Mouse (Mus musculus) liver, embryonic 14.5 days (tissue): ENCODE results near the gene Gm813. TPM values are rescaled to one million over a fixed set of nuclear protein-coding genes. Genes with fewer than 3 reads are reported as not detected.

ENCODE experiments used
- ATAC-seq: fragments of 200-750 bp; cut with Nextera tagmentation; 2 replicates; pipeline ENCODE4 v1.8.0; 2017; ENCODE audit warnings: moderate number of reproducible peaks, mild to moderate bottlenecking, moderate library complexity; ENCODE audit not compliant: insufficient read depth
- DNase-seq, 3 experiments: peaks; one replicate each; pipeline ENCODE4 v3.0.0-alpha.2; 2012 to 2013; ENCODE audit warnings: low read depth in 3 of 3, low spot score in 3 of 3
- H3K27ac ChIP-seq: fragments of 300-500 bp; sonication (generic); 2 replicates; pipeline ENCODE4 v1.5.1; 2014; ENCODE audit warnings: moderate library complexity, mild to moderate bottlenecking, control low read depth, inconsistent platforms
- H3K27me3 ChIP-seq: fragments of 300-500 bp; sonication (generic); 2 replicates; pipeline ENCODE4 v1.6.1; 2014; ENCODE audit warnings: mild to moderate bottlenecking, low read length, moderate library complexity; ENCODE audit not compliant: control insufficient read depth, insufficient read depth
- H3K36me3 ChIP-seq: fragments of 300-500 bp; sonication (generic); replicated peaks from 2 replicates; pipeline ENCODE4 v1.6.1; 2014; ENCODE audit warnings: low read depth; ENCODE audit not compliant: control insufficient read depth, insufficient read depth
- H3K4me1 ChIP-seq, 2 experiments: fragments of 200-500 bp in 1 of 2; fragments of 300-500 bp in 1 of 2; sonication (generic) in 1 of 2; replicated peaks; 2 replicates each; pipeline ENCODE4 v1.6.1; 2012 to 2014; ENCODE audit warnings: antibody characterized with exemption in 1 of 2, inconsistent platforms in 1 of 2, low read length in 1 of 2; ENCODE audit not compliant: control insufficient read depth in 2 of 2, insufficient read depth in 2 of 2
- H3K4me2 ChIP-seq: fragments of 300-500 bp; sonication (generic); 2 replicates; pipeline ENCODE4 v1.6.1; 2014; ENCODE audit warnings: low read depth, mild to moderate bottlenecking, control low read depth, moderate library complexity
- H3K4me3 ChIP-seq, 2 experiments: fragments of 200-500 bp in 1 of 2; fragments of 300-500 bp in 1 of 2; sonication (generic) in 1 of 2; 2 replicates each; pipeline ENCODE4 v1.5.1; 2012 to 2014; ENCODE audit warnings: low read depth in 2 of 2, low read length in 2 of 2, mild to moderate bottlenecking in 2 of 2, control low read depth in 1 of 2, inconsistent platforms in 1 of 2, moderate library complexity in 1 of 2; ENCODE audit not compliant: insufficient read depth in 1 of 2
- H3K9ac ChIP-seq: fragments of 300-500 bp; sonication (generic); replicated peaks from 2 replicates; pipeline ENCODE4 v1.6.1; 2014; ENCODE audit warnings: mild to moderate bottlenecking, control low read depth, moderate library complexity
- H3K9me3 ChIP-seq: fragments of 300-500 bp; sonication (generic); 2 replicates; pipeline ENCODE4 v1.6.1; 2016; ENCODE audit warnings: low read length, mixed read lengths; ENCODE audit not compliant: control insufficient read depth
- CTCF ChIP-seq: IDR thresholded peaks from 2 replicates; pipeline ENCODE4 v1.5.1; 2016; ENCODE audit warnings: antibody characterized with exemption, low read depth, control low read depth
- EP300 ChIP-seq: IDR thresholded peaks from 2 replicates; pipeline ENCODE4 v1.6.1; 2016; ENCODE audit warnings: antibody characterized with exemption, low read depth
- WGBS: fragments of 180-500 bp; shearing (Covaris S2); extraction: QIAGEN DNeasy Blood & Tissue Kit; methylation state at CpG from one replicate; pipeline ENCODE4 v1.1.7; 2014; ENCODE audit not compliant: insufficient replicate concordance; 5-methylcytosine and 5-hydroxymethylcytosine counted together
- polyA plus RNA-seq, 2 experiments: library from polyadenylated mRNA; depleted of rRNA in 1 of 2; stranded (reverse) in 1 of 2; unstranded in 1 of 2; fragments of >200 nt; fragmentation: Nextera tagmentation in 1 of 2; extraction: Ambion mirVana in 1 of 2; gene quantifications; 2 replicates each; pipeline versions ENCODE4 v1.2.1 to v1.2.3; 2012 to 2014

Gm813 gene
- polyA plus RNA-seq, 2 experiments: not detected

DNA sequence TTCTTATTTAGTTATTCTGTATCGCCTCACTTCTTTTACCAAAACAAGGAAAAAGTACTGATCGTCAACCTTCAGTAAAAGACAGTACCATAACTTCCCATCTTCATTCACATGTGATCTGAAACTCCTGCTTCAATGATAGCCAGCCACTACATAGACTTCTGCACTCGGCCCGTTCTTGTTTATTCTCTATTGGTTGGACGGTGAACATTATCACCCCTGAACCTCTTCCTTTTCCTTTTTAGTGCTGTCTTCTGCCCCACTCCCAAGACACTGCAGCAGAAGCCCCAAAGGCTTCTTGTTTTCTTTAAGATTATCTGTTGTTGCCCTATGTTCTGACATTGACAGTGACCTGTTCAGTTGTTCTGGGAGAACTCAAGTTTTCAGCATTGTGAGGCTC, 12.2 kb upstream of the Gm813 start:
- Histone ChIP-seq H3K36me3 (no peaks in the 10 kb centered on the region), H3K27ac (peak overlapping the region; percentile 79), H3K9ac (peak overlapping the region; percentile 37), H3K27me3 (no peaks in the 10 kb centered on the region), H3K4me1 (peaks cover 32 to 34% of the 10 kb centered on the region in 2 experiments), H3K9me3 (no peaks in the 10 kb centered on the region), H3K4me2 (no peak overlapping the region), H3K4me3 (no peak overlapping the region)
- DNase-seq: no peak
- WGBS: 39% methylated on average over 5 of the region's 5 CpGs
- TF ChIP-seq CTCF: no peak
- TF ChIP-seq EP300: no peak
- peak; percentile 13; the same call in 1 of the 2 replicates for ATAC-seq

DNA sequence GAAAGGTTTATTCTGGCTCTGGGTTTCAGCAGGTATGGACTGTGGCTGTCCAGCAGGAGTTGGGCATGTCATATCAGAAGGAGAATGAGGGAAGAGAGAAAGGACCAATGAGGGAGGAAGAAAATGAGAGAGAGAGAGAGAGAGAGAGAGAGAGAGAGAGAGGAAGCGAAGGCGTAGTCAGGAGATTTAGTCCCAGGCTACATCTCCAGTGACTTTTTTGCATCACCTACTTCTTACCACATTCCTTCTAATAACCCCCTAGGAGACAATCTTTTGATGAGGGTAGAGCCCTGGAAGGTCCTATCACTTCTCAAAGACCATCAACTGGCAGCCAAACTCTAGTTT, 11.5 kb upstream of the Gm813 start:
- ATAC-seq (no peak), DNase-seq (no peak)
- WGBS: 87% methylated on average over 2 of the region's 2 CpGs
- peak overlapping the region; percentile 79 for H3K27ac ChIP-seq
- H3K4me1 ChIP-seq: peaks cover 32 to 34% of the 10 kb centered on the region in 2 experiments
- peak overlapping the region; percentile 4; the same call in 1 of the 2 replicates for H3K9ac ChIP-seq
- H3K9me3 ChIP-seq: no peaks in the 10 kb centered on the region
- no peak overlapping the region for H3K4me3 ChIP-seq
- no peak for TF ChIP-seq EP300
- TF ChIP-seq CTCF: no peak
- H3K27me3 ChIP-seq: no peaks in the 10 kb centered on the region
- H3K36me3 ChIP-seq: no peaks in the 10 kb centered on the region
- no peak overlapping the region for H3K4me2 ChIP-seq

DNA sequence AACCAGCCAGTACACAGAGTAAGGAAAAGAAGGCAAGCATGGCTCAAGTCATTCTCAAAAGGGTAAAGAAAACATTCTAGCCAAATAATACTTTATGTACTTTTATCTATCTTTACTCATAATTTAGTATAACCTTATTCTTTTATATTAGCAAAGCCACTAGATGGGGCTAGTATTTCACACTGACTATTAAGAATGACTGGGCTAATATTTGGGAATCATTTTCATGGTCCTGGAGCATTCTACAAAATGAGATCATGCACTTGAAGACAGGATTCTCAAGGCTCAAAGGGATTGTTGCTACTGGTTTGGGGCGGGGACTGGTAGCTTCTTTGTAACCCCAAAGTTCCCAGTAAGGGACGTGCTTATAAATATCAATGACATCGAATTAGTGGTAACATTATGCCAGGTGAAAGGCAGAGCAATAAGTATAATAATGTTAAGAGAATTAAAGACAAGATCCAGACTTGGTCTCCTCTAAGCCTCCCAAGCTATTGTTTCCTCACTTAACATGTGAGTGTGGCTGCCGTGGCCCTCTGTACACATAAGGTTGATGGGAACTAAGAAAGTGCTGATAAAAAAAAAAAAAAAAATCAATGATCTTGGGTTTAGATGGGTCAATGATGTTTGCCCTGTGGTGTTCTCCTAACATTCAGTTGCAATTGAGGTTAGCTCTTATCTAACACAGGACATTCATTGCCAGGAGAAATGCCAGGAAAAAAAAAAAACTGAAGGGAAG, 11.0 kb upstream of the Gm813 start:
- TF ChIP-seq EP300 (peak; percentile 52; the same call in 1 of the 2 replicates), CTCF (peak; percentile 55)
- Histone ChIP-seq H3K4me1 (peaks cover 32 to 34% of the 10 kb centered on the region in 2 experiments), H3K4me3 (no peak overlapping the region), H3K4me2 (no peak overlapping the region), H3K27ac (peak overlapping the region; percentile 79), H3K9ac (peak overlapping the region; percentile 27; the same call in 1 of the 2 replicates), H3K9me3 (no peaks in the 10 kb centered on the region), H3K27me3 (no peaks in the 10 kb centered on the region), H3K36me3 (no peaks in the 10 kb centered on the region)
- peak in 1 of 3 experiments; percentile 47 for DNase-seq
- peak; percentile 57 for ATAC-seq
- WGBS: 56% methylated on average over 4 of the region's 4 CpGs

DNA sequence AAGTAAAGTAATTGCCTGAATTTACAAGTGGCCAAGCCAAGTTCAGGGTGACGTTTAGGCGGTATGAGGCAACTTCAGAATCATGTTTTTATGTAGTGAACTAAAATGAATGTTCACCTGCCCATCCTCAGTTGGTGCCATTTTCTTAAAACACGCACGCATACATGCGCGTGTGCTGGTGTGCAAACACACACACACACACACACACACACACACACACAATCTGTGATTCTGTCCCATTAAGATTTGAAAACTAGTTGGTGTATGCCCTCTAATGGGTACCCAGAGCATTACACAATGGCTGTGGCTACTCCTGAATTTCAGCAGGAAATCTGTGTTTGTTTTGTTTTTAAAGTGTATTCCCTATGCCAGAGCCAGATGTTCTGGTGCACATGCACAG, 7.2 kb upstream of the Gm813 start:
- no peak overlapping the region for H3K4me3 ChIP-seq
- H3K4me2 ChIP-seq: no peak overlapping the region
- no peaks in the 10 kb centered on the region for H3K36me3 ChIP-seq
- no peaks in the 10 kb centered on the region for H3K27me3 ChIP-seq
- no peak overlapping the region for H3K27ac ChIP-seq
- TF ChIP-seq CTCF (peak; percentile 79), EP300 (no peak)
- ATAC-seq (no peak), DNase-seq (no peak)
- H3K9ac ChIP-seq: no peak overlapping the region
- 75% methylated on average over 6 of the region's 6 CpGs for WGBS
- no peaks in the 10 kb centered on the region for H3K9me3 ChIP-seq
- H3K4me1 ChIP-seq: peaks cover 18 to 22% of the 10 kb centered on the region in 2 experiments

DNA sequence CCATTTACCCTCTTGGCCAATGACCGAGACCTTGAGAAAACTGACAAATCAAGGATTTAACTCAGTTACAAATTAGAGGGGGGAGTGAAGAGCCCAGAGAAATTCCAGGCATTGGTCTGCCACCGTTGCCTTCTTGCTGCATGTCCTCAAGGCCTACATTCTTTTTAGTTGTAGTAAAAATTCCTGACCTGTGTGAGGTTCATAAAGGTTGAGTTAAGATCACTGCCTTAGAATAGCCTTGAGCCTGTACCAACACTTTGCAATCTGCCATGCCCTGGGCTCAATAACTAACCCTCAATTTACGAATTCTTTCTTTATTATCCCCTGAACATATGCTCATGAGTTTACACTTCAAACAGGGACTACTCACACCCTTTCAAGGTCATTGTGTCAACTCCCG, 6.3 kb upstream of the Gm813 start:
- ATAC-seq (no peak), DNase-seq (no peak)
- Histone ChIP-seq H3K9me3 (no peaks in the 10 kb centered on the region), H3K9ac (no peak overlapping the region), H3K27ac (no peak overlapping the region), H3K27me3 (no peaks in the 10 kb centered on the region), H3K4me1 (peaks cover 10 to 14% of the 10 kb centered on the region in 2 experiments), H3K4me2 (no peak overlapping the region), H3K36me3 (no peaks in the 10 kb centered on the region), H3K4me3 (no peak overlapping the region)
- TF ChIP-seq CTCF (no peak), EP300 (no peak)
- 72% methylated on average over 4 of the region's 4 CpGs for WGBS
